8 mouse cellular contexts compared by ENCODE assay signal in the genomic region with DNA sequence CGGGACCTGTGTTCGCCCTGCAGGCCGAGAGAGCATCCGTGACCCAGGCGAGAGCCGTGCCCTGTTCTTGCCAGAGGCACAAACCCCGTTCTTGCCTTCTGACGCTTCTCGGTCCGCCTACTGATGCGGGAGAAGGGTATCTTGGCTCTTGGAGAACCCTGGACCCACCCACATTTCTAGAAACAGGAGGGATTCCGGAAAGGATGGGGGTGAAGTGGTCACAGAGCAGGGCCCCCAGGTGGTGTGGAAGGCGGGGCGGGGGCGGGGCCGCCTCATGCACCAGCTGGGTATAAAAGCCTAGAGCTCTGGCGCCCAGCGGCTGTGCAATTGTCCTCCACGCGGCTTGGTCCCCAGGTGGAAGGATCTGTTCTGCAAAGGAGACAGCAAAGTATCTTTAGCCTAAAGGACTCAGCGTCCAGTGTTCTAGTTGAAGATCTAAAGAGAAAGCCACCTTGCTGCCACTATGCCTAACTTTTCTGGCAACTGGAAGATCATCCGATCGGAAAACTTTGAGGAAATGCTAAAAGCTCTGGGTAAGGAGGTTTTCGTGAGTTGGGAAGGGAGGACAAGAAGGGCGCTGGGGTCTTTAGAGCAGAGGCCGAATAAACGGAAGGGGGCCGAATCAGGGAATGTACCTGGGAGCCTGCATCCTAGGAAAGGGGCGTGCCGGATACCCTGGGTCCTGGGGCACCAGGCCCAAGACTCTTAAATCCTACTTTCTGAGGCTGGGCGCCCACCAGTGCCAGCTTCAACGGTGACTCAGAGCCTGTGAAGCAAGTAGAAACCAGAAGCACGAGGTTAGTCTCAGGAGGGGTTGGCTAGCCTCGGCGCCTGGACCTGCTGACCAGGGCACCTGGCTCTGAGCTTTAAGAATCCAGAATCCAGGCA. TPM values are rescaled to one million over a fixed set of nuclear protein-coding genes. Genes with fewer than 3 reads are reported as not detected.
A peak's percentile ranks its signal among the peaks of the same experiment; 100 is the strongest.
DNase-seq lines count a peak whose midpoint lies in the region; ATAC-seq and TF ChIP-seq lines count a peak whose summit lies in the region.

Crabp2 (plus strand) TSS at position 289 of the 888 bp plus-strand sequence.

- H3K4me1 ChIP-seq in lung, postnatal 0 days (ENCODE audit: insufficient read depth, low read depth, low read length), result peaks cover 18% of the 10 kb centered on the region
- H3K4me1 ChIP-seq in embryonic facial prominence, embryonic 10.5 days, result peaks cover 96% of the 10 kb centered on the region
- H3K4me1 ChIP-seq in intestine, embryonic 15.5 days (replicated peaks), result peaks cover 36% of the 10 kb centered on the region

- no peak for TF ChIP-seq EP300 in lung, postnatal 0 days (IDR thresholded peaks at IDR 0.05)

- peak within 1 kb of the TSS; percentile 44 for H3K4me2 ChIP-seq in lung, postnatal 0 days (replicated peaks; ENCODE audit: low read depth, low read length)
- H3K4me2 ChIP-seq in intestine, embryonic 15.5 days (replicated peaks), result peak within 1 kb of the TSS; percentile 59

- H3K36me3 ChIP-seq in lung, postnatal 0 days (ENCODE audit: insufficient read depth, low read length), result no peaks in the 10 kb centered on the region
- H3K36me3 ChIP-seq in embryonic facial prominence, embryonic 10.5 days (replicated peaks), result peaks cover 37% of the 10 kb centered on the region
- H3K36me3 ChIP-seq in intestine, embryonic 15.5 days, result no peaks in the 10 kb centered on the region

- no peak for DNase-seq in lung, postnatal 0 days (ENCODE audit: low spot score)
- no peak for DNase-seq in lung, adult 18-20 months
- peak; percentile 90 for DNase-seq in embryonic facial prominence, embryonic 10.5 days (ENCODE audit: low spot score)
- DNase-seq in neural tube, embryonic 10.5 days (ENCODE audit: extremely low spot score, low spot score), result peak; percentile 82
- no peak for DNase-seq in left cerebral cortex, adult 9 months (ENCODE audit: low spot score in 2 of 2)
- no peak for DNase-seq in gastrocnemius, adult 8-10 months (ENCODE audit: low spot score in 2 of 2)
- DNase-seq in ovary, adult 18-20 months (ENCODE audit: low spot score), result no peak

- no peak within 1 kb of the TSS for H3K27ac ChIP-seq in lung, postnatal 0 days (ENCODE audit: low read length)
- H3K27ac ChIP-seq in embryonic facial prominence, embryonic 10.5 days (replicated peaks), result peak within 1 kb of the TSS; percentile 96
- no peak within 1 kb of the TSS for H3K27ac ChIP-seq in intestine, embryonic 15.5 days

- peaks cover 14% of the 10 kb centered on the region; the same call in 1 of the 2 replicates for H3K27me3 ChIP-seq in lung, postnatal 0 days (replicated peaks; ENCODE audit: insufficient read depth, low read length)
- H3K27me3 ChIP-seq in embryonic facial prominence, embryonic 10.5 days (replicated peaks; ENCODE audit: low read depth, poor library complexity, severe bottlenecking), result no peaks in the 10 kb centered on the region; the same call in 1 of the 2 replicates
- peaks cover 39% of the 10 kb centered on the region for H3K27me3 ChIP-seq in intestine, embryonic 15.5 days (replicated peaks)

- ATAC-seq in lung, postnatal 0 days, result no peak
- 0 out of 2 replicates have a peak, but pooled peaks have one; percentile 20 for ATAC-seq in intestine, embryonic 15.5 days

- H3K9ac ChIP-seq in lung, postnatal 0 days (replicated peaks; ENCODE audit: low read depth), result no peak within 1 kb of the TSS
- peak within 1 kb of the TSS; percentile 22; the same call in 1 of the 2 replicates for H3K9ac ChIP-seq in intestine, embryonic 15.5 days

- H3K4me3 ChIP-seq in lung, postnatal 0 days (ENCODE audit: low read depth, low read length), result peak within 1 kb of the TSS; percentile 5; the same call in 1 of the 2 replicates
- peak within 1 kb of the TSS; percentile 78 for H3K4me3 ChIP-seq in embryonic facial prominence, embryonic 10.5 days
- H3K4me3 ChIP-seq in intestine, embryonic 15.5 days (replicated peaks), result peak within 1 kb of the TSS; percentile 19

- H3K9me3 ChIP-seq in lung, postnatal 0 days (ENCODE audit: low read length), result no peaks in the 10 kb centered on the region
- H3K9me3 ChIP-seq in embryonic facial prominence, embryonic 10.5 days, result no peaks in the 10 kb centered on the region
- H3K9me3 ChIP-seq in intestine, embryonic 15.5 days, result no peaks in the 10 kb centered on the region

- TF ChIP-seq CTCF in lung, postnatal 0 days (IDR thresholded peaks at IDR 0.05), result no peak

- 6% methylated on average over 33 of the region's 35 CpGs for WGBS in lung, postnatal 0 days
- WGBS in embryonic facial prominence, embryonic 10.5 days, result under 1% methylated on average over 35 of the region's 35 CpGs
- 6% methylated on average over 35 of the region's 35 CpGs for WGBS in intestine, embryonic 15.5 days

RNA-seq across cellular contexts. Expression of gene Crabp2, which starts in this region (rescaled TPM):
- 0.21 and 0.38 TPM in 2 replicates for polyA plus RNA-seq in lung, postnatal 0 days (2015; fragmentation: Nextera tagmentation; extraction: Ambion mirVana)
- polyA plus RNA-seq in embryonic facial prominence, embryonic 10.5 days (2016; fragmentation: Nextera tagmentation; extraction: Ambion mirVana), result 686 and 800 TPM in 2 replicates
- polyA plus RNA-seq in intestine, embryonic 15.5 days (2015; fragmentation: Nextera tagmentation; extraction: Ambion mirVana), result 7.0 and 8.2 TPM in 2 replicates
- not detected for total RNA-seq in gastrocnemius, adult 8-10 months (2022)

Comparison
In these comparisons a context has a peak if more than half of its experiments do, and no peak if none do; other contexts are left out.
1. RNA of gene Crabp2 (polyA plus RNA-seq): 686 to 800 TPM in embryonic facial prominence, embryonic 10.5 days; 7.0 to 8.2 TPM in intestine, embryonic 15.5 days and 0.21 to 0.38 TPM in lung, postnatal 0 days; every median in the first group is over 10 times any median in the second.
2. DNase-seq: peak in embryonic facial prominence, embryonic 10.5 days (single experiment) and neural tube, embryonic 10.5 days (single experiment); none in lung, postnatal 0 days (single experiment), lung, adult 18-20 months (0 of 2), left cerebral cortex, adult 9 months (0 of 2), gastrocnemius, adult 8-10 months (0 of 2) and ovary, adult 18-20 months (single experiment).
3. H3K4me3 ChIP-seq: peak in every context shown above with its lines; median percentile 78 in embryonic facial prominence, embryonic 10.5 days; 19 in intestine, embryonic 15.5 days; 5 in lung, postnatal 0 days.